Mouse (Mus musculus) heart, adult 8-10 months (tissue): ENCODE results near the gene Eif3c. TPM values are rescaled to one million over a fixed set of nuclear protein-coding genes. Genes with fewer than 3 reads are reported as not detected.

ENCODE experiments used
- DNase-seq: peaks from one replicate; pipeline ENCODE4 v3.0.0; 2022; ENCODE audit warnings: low spot score
- total RNA-seq, 4 experiments: library from RNA; stranded (reverse); gene quantifications; 2 replicates each; pipeline ENCODE4 v1.2.4; 2022

The Eif3c gene
- total RNA-seq: 100 to 1,000 TPM; 141 to 155 (median 143) TPM

DNA sequence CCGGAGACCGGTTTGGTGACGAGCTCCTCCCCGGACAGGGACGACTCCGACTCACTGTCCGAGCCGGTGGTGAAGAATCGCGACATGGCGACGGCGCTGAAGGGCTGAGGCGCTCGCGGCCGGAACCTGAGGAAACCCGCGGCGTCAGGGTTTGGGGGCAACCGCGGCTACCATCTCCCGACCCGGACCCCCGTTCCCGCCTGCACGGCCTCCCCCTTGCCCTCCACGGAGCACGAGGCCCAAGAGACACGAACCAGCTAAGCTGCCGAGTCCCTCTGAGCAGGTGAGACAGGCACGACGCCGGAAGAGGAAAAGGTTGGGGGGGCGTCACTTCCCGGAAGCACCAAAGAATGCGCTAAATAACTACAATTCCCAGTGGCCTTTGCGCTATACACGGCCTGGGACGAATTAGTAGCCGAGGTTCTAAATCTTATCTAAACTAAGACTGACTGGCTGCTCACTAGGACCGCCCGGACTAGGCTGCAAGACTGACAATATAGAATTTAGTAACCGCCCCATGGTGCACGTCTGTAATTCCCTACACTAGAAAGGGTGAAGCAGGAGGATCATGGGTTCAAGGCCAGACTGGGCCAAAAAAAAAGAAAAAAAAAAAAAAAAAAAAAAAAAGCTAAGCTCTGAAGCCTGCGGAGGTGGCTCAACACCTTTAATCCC lies at the start of gene Eif3c:
Eif3c (minus strand) TSS at position 318 of the 672 bp plus-strand sequence.
- peak; percentile 92 for DNase-seq

DNA sequence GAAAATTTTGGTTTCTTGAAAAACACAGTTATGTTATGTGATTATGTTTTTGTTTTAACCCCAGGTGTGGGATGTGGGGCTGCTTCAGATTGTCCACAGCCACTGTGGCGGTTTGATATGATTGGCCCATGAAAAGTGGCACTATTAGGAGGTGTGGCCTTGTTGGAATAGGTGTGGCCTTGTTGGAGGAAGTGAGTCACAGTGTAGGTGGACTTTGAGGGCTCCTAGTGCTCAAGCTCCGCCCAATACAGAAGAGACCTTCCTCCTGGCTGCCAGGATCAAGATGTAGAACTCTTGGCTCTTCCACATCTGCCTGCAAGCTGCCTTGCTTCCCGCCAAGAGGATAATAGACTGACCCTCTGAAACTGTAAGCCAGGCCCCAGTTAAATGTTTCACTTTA lies 46.5 kb upstream of the Eif3c start:
- no peak for DNase-seq

DNA sequence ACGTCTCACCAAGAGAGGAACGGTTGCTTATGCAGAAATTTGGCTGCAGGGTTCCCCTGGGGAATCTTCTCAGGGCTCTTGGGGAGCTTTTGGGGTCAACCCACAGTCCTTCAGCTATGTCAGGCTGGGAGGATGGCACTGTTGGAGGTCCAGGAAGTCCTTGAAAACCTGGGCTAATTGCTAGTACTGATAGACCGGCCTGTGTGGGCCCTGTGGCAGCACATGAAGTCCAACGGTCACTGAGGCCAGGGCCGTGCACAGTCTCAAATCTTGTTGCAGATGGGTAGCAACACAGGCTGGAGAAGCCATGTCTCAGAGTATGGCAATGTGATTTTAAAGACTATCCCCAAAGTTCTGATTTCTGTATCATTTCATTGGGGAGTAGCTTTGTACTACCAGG lies 41.6 kb upstream of the Eif3c start:
- DNase-seq: no peak

DNA sequence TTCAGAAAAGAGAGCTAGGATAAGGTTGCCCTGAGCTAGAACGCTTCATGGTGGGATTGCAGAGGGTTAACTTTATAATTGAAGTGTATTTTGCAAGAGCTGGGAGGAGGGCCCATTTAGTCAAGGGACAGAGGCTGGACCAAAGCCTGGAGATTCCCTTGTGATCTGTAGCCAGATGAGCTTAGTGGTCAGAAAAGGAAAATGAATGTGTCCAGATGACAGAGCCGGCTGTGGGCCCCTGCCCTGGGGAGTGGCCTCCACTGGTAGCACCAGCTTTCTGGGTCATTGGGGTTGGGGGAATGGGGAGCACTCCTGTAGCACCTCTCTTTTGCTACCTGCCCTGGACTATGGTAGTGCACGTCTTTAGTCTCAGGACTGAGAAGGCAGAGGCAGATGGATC lies 40.9 kb upstream of the Eif3c start:
- peak; percentile 59 for DNase-seq

- no peak for DNase-seq
Measured at GRCm38 (mm10) chr7:126606611-126607010, 40.4 kb upstream of the Eif3c start.

GRCm38 (mm10) chr7:126602650-126603049 lies 36.4 kb upstream of the Eif3c start:
- DNase-seq: no peak

DNA sequence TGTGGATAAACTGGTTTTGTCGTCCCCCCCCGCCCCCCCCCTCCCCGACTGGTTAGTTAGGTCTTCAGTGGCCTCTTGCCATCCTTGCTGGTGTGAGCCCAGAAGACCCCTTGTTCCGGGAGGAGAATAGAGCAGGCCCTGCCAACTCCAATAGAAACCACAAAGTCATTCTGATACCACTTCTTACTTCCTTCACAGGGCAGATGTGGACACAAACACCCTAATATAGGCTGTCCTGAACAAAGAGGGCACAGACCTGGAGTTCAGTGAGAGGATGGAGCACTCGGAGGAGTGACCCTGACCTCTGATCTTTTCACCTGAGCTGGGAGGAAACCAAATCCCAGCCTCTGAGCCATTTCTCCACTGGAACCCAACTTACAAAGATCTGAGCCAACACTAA lies 35.7 kb upstream of the Eif3c start:
- DNase-seq: no peak

- DNase-seq: no peak
Measured at GRCm38 (mm10) chr7:126598919-126599318, 32.7 kb upstream of the Eif3c start.

GRCm38 (mm10) chr7:126596414-126596813 lies 30.2 kb upstream of the Eif3c start:
- no peak for DNase-seq

- DNase-seq: no peak
Measured at GRCm38 (mm10) chr7:126595890-126596289, 29.7 kb upstream of the Eif3c start.

GRCm38 (mm10) chr7:126594862-126595561 lies 28.8 kb upstream of the Eif3c start, which contains the start of gene Il27:
TSS of gene Il27 (minus strand) at chr7:126594941.
- DNase-seq: no peak

DNA sequence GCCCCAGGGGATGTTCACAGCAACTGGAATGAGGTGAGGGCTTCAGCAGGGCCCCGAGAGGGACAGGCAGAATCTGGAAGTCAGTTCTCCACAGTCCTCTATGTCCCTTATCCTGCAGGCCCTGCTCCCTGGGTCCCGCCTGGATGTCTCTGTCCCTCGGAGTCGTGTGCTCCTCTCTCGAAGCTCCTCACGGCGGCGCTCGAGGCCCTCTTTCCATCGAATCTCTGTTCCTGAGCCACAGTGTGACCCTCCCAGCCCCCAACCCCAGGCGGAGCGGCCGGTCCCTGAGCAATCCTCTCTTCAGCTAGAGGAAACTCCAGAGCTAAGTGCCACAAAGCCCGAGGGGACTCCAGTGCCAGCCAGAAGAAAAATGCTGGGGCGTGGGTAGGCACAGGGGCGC lies 21.6 kb upstream of the Eif3c start:
- DNase-seq: no peak

- peak; percentile 36 for DNase-seq
Measured at GRCm38 (mm10) chr7:126586839-126587238, 20.6 kb upstream of the Eif3c start.

DNA sequence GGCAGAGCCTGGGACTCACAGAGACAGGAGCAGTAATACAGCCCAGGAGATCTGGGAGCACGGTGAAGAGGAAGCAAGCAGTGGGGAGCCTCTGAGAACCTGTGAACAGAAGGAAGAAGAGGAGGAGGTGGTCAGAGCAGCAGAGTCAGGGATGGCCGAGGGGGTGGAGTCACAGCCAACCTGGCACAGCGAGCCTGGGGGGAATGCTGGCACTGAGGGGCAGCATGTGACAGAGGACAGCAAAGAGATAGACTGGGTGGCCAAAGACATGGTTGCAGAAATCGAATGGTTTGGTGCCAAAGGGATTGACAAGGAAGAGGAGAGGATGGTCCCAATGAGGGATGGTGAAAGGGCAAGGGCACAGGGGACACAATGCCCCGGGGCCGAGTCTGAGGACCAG lies 19.5 kb upstream of the Eif3c start, which contains the start of gene Cln3:
Cln3 (minus strand) TSS at position 101 of the 400 bp plus-strand sequence.
- no peak for DNase-seq

- no peak for DNase-seq
Measured at GRCm38 (mm10) chr7:126584506-126584977, 18.3 kb upstream of the Eif3c start, which contains the start of gene Apobr. TSS of gene Apobr (plus strand) at chr7:126584942.

GRCm38 (mm10) chr7:126583761-126584160 lies 17.6 kb upstream of the Eif3c start:
- no peak for DNase-seq

DNA sequence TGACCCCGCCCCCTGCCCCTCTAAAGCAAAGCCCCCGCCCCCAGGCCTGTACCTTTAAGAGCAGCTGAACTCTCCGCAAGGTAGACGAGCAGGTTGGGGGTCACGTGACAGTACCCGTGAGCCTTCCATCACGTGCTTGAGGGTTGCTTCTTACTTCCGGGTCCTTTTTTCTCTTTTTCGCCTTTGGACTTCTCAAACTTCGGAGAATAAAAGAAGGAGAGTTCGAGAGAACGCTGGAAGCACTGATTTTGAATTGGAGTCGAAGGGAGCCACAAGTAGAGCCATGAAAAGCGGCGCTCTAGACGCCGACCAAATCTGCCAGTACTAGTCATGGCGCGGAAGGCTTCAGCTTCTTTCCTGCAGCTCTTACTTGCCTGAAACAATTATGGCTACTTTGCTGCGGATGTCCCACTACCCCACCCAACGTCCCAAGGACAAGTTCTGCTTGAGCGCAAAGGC lies 17.1 kb upstream of the Eif3c start:
- peak; percentile 84 for DNase-seq

DNA sequence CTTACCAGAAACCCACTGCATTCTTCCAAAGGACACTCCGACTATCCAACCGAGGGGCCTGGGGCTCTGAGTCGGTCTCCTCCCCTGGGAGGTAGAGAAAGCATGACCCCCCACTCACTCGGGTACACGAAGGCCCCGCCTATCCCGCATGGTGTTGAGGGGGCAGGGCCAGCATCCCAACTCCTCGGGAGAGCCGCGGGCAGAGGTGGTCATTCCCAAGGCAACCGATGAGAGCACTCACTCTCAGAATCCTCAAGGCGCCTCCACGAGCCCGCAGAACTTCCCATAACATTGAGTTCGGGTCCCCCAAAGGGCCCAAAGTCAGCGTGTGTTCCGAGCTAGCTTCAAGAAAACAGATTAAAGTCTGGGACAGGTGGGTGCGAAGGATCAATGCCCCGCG lies 16.5 kb upstream of the Eif3c start:
- no peak for DNase-seq

DNA sequence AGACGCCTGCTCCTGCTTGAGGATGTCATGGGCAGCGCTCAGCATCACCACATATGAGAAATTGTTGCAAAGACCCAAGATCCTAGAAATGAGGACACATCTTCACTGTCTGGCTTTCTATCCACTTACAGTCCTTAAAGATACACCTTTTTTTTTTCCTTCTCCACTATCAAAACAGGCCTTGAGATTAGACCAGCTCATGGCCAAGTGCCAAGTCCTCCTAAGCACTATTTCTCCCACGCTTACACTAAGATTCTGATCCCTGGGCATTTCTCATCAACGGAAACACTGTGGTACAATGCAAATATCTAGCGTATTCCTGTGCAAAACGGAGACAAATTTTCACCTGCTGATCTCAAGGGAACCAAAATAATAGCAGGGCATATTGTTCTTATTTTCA lies 15.4 kb upstream of the Eif3c start:
- no peak for DNase-seq

- peak; percentile 33 for DNase-seq
Measured at GRCm38 (mm10) chr7:126579172-126579571, 13.0 kb upstream of the Eif3c start.

DNA sequence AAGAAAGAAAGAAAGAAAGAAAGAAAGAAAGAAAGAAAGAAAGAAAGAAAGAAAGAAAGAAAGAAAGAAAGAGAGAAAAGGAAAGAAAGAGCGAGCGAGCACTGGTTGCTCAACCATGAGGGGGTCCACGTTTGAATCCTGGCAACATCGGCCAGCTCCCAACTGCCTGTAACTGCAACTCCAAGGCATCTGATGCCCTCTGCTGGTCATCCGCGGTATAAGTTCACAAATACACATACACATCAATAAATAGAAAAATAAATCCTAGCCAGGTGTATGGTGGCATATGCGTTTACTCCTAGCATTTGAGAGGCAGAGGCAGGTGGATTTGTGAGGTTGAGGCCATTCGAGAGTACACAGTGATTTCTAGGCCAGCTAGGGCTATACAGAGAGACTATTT lies 10.7 kb upstream of the Eif3c start:
- no peak for DNase-seq

- no peak for DNase-seq
Measured at GRCm38 (mm10) chr7:126565693-126566092, 518 bp downstream of the Eif3c start.

- no peak for DNase-seq
Measured at GRCm38 (mm10) chr7:126556635-126557034, 9.6 kb downstream of the Eif3c start.
